Mouse (Mus musculus): ENCODE measurements around the gene Mecom. TPM values are rescaled to one million over a fixed set of nuclear protein-coding genes. Genes with fewer than 3 reads are reported as not detected.

Mecom gene
- polyA plus RNA-seq, 1 experiment from 2014 or later = 77.5 TPM

DNA sequence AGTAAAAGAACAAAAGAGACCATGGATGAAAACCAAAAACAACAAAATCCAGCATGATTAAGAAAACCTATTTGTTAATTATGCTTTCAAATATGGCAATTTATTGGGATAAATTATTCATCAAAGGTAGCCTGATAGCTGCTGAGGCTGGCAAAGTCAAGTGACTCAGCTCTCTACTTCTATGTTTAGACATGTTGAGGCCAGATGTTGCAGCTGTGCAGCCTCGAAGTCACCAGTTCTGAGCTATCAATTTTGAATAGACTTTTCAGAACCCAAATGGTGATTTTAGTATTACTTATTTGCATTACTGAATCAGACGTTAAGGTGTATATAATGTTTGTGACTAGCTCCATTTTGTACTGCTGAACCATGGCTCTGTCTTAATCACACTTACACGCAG lies 588.8 kb downstream of the Mecom start:
- H3K9ac ChIP-seq = no peak overlapping the region
- no peak overlapping the region for H3K4me2 ChIP-seq
- no peak overlapping the region for H3K4me3 ChIP-seq (ENCODE audit: low read depth, low read length)
- H3K9me3 ChIP-seq (ENCODE audit: low read depth, low read length) = no peaks in the 10 kb centered on the region
- 60% methylated on average over 3 of the region's 3 CpGs for WGBS
- H3K27ac ChIP-seq (ENCODE audit: low read depth) = no peak overlapping the region
- H3K36me3 ChIP-seq (ENCODE audit: insufficient read depth) = peaks cover 36% of the 10 kb centered on the region
- no peaks in the 10 kb centered on the region for H3K27me3 ChIP-seq (ENCODE audit: insufficient read depth, low read length)
- peaks cover 4% of the 10 kb centered on the region; the same call in 1 of the 2 replicates for H3K4me1 ChIP-seq (ENCODE audit: insufficient read depth)
- TF ChIP-seq CTCF (IDR thresholded peaks at IDR 0.05; ENCODE audit: low read depth) = no peak
- ATAC-seq (ENCODE audit: insufficient read depth) = no peak
- DNase-seq = no peak

DNA sequence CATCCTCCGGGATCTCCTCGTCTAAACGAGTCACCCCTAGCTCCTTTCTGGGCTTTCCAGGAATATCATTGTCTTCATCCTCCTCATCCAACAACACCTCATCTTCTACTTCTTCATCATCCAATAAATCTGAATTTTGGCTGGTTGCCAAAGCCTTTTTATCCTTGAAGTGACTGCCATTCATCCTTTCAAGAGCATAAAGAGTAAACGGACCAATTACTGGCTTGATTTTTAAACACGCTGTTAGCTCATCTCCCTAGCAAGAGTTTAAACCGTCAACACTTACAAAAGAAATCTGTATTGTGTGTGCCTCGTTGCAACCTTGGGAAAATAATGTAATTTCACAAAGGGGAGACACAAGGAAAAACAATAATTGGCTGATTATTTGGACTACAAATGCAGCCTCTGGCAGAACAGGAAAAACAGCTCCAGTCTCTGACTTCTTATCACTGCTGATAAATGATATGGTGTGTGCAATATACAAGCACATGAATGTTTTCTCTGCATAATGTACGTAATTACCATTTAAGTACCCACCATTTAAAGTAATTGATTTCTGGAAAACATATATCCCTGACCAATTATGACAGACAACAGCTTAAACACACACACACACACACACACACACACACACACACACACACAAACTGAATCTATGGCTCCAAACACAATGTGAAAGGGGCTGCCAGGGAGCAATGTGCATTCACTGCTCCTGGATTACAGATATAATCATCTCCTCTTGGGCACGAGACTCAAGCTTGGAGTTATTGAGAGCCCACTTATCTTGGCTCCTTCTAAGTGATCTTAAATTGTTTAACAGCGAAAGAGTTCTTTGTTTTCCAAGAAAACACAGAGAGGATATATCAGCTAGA lies 590.2 kb downstream of the Mecom start:
- H3K36me3 ChIP-seq (ENCODE audit: insufficient read depth) = peaks cover 36% of the 10 kb centered on the region
- H3K27ac ChIP-seq (ENCODE audit: low read depth) = peak overlapping the region; percentile 36; the same call in 1 of the 2 replicates
- no peaks in the 10 kb centered on the region for H3K9me3 ChIP-seq (ENCODE audit: low read depth, low read length)
- peak; percentile 60 for ATAC-seq (ENCODE audit: insufficient read depth)
- peak; percentile 77 for DNase-seq
- 39% methylated on average over 10 of the region's 10 CpGs for WGBS
- H3K9ac ChIP-seq = no peak overlapping the region
- no peak overlapping the region for H3K4me3 ChIP-seq (ENCODE audit: low read depth, low read length)
- no peaks in the 10 kb centered on the region for H3K27me3 ChIP-seq (ENCODE audit: insufficient read depth, low read length)
- no peak for TF ChIP-seq CTCF (IDR thresholded peaks at IDR 0.05; ENCODE audit: low read depth)
- 0 out of 2 replicates have a peak, but pooled peaks cover 4% of the 10 kb centered on the region for H3K4me1 ChIP-seq (ENCODE audit: insufficient read depth)
- peak overlapping the region; percentile 4; the same call in 1 of the 2 replicates for H3K4me2 ChIP-seq

DNA sequence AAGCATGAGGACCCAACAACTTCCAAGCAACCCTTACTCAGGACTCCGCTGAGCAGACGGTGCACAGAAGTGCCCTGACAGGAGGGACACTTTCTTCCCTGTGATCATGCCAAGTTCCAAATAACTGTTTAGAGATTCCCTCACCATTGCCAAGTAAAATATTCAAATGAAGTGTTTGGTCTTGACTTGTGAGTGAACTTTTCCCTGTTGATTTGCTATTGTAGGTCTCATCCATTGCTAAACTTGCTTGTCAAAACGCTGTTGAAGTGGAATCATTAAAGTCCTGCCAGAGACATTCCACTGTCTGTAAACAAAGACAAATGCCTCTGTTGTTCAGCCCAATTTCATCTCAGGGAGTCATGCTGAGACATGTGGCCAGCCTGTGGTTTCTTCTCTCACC lies 594.5 kb downstream of the Mecom start:
- peak; percentile 62 for ATAC-seq (ENCODE audit: insufficient read depth)

DNA sequence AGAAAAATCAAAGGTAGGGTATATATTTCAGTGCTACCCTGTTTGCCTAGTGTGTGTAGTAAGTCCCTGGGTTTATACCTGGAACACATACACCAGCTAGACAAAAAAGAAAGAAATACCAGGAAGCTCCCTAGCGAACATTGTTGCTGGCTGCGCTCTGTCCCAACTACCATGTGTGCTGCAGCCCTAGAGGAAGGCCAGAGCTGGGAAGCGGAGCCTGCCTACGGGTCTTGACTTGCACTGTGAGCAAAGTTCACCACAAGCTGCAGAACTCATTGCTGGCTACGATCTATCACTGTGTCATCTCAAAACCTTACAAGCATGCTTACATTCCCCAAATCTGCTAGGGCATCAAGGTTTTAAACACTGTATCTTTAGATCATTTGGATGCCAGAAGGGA lies 597.0 kb downstream of the Mecom start:
- H3K36me3 ChIP-seq (ENCODE audit: insufficient read depth) = peaks cover 16% of the 10 kb centered on the region
- 78% methylated on average over 5 of the region's 5 CpGs for WGBS
- H3K27ac ChIP-seq (ENCODE audit: low read depth) = no peak overlapping the region
- H3K4me1 ChIP-seq (ENCODE audit: insufficient read depth) = no peaks in the 10 kb centered on the region
- no peak overlapping the region for H3K4me3 ChIP-seq (ENCODE audit: low read depth, low read length)
- DNase-seq (no peak), ATAC-seq (ENCODE audit: insufficient read depth) (no peak)
- H3K4me2 ChIP-seq = no peak overlapping the region
- no peaks in the 10 kb centered on the region for H3K27me3 ChIP-seq (ENCODE audit: insufficient read depth, low read length)
- TF ChIP-seq CTCF (IDR thresholded peaks at IDR 0.05; ENCODE audit: low read depth) = no peak
- H3K9me3 ChIP-seq (ENCODE audit: low read depth, low read length) = no peaks in the 10 kb centered on the region
- no peak overlapping the region for H3K9ac ChIP-seq

More for the DNA sequence above, 594.5 kb downstream of the Mecom start:
- H3K4me3 ChIP-seq (ENCODE audit: low read depth, low read length) = no peak overlapping the region
- no peak overlapping the region for H3K4me2 ChIP-seq
- peaks cover 30% of the 10 kb centered on the region for H3K36me3 ChIP-seq (ENCODE audit: insufficient read depth)
- no peaks in the 10 kb centered on the region for H3K27me3 ChIP-seq (ENCODE audit: insufficient read depth, low read length)
- 36% methylated on average over 3 of the region's 3 CpGs for WGBS
- no peak for TF ChIP-seq CTCF (IDR thresholded peaks at IDR 0.05; ENCODE audit: low read depth)
- H3K27ac ChIP-seq (ENCODE audit: low read depth) = no peak overlapping the region
- H3K4me1 ChIP-seq (ENCODE audit: insufficient read depth) = 0 out of 2 replicates have a peak, but pooled peaks cover 4% of the 10 kb centered on the region
- H3K9me3 ChIP-seq (ENCODE audit: low read depth, low read length) = no peaks in the 10 kb centered on the region
- DNase-seq = peak; percentile 74
- H3K9ac ChIP-seq = no peak overlapping the region

DNA sequence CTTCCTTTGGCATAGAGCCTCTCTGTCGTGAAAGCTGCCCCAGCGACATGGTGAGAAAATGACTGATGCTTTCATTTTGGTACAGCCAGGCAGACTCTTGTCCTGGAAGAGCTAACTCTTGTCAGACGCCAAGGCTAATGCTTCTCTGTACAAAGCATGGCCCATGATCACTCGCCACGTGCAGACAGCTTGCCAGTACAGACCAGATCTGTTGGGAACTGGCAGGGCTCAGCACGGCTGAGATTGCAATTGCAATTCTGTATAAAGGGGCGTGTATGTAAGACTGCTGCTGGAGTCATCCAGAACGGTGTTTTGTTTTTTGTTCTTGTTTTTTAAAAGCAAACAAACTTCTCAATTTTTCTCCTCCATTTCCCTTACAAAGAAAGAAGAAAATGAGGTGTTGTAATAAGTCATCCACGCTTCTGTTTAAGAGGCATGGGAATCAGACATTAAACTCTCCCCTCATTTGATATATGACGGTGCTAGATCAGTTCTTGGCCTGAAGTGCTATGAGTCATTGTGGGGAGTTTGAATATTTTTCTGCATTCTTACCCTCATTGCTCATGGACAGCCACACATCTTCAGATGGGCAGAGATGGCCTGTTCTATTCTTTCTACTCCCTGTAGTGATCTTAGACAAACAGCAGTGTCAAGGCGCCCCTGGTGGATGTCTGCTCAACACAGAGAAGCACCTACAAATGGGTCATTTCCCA lies 644.1 kb downstream of the Mecom start:
- peak; percentile 36 for TF ChIP-seq CTCF (IDR thresholded peaks at IDR 0.05; ENCODE audit: low read depth)
- peak overlapping the region; percentile 46; the same call in 1 of the 2 replicates for H3K27ac ChIP-seq (ENCODE audit: low read depth)
- no peak overlapping the region for H3K9ac ChIP-seq
- DNase-seq (peak; percentile 66), ATAC-seq (ENCODE audit: insufficient read depth) (peak; percentile 85)
- no peaks in the 10 kb centered on the region for H3K27me3 ChIP-seq (ENCODE audit: insufficient read depth, low read length)
- H3K9me3 ChIP-seq (ENCODE audit: low read depth, low read length) = no peaks in the 10 kb centered on the region
- H3K4me1 ChIP-seq (ENCODE audit: insufficient read depth) = no peaks in the 10 kb centered on the region
- 44% methylated on average over 11 of the region's 11 CpGs for WGBS
- H3K4me2 ChIP-seq = no peak overlapping the region
- H3K4me3 ChIP-seq (ENCODE audit: low read depth, low read length) = no peak overlapping the region
- no peaks in the 10 kb centered on the region for H3K36me3 ChIP-seq (ENCODE audit: insufficient read depth)

Other genes with a start within 250 kb of the Mecom start
- gene Actrt3, start 51.9 kb upstream of the Mecom start, polyA plus RNA-seq (2014; fragmentation: Nextera tagmentation; extraction: Ambion mirVana) = not detected in 2 replicates
- gene Mynn, start 54.1 kb upstream of the Mecom start, polyA plus RNA-seq (2014; fragmentation: Nextera tagmentation; extraction: Ambion mirVana) = 30.7 and 35.9 TPM in 2 replicates
- not detected in 2 replicates for gene Lrriq4, start 96.5 kb upstream of the Mecom start, polyA plus RNA-seq (2014; fragmentation: Nextera tagmentation; extraction: Ambion mirVana)
- gene Lrrc34, start 99.9 kb upstream of the Mecom start, polyA plus RNA-seq (2014; fragmentation: Nextera tagmentation; extraction: Ambion mirVana) = 1.7 and 1.9 TPM in 2 replicates
- gene Lrrc31, start 151.8 kb upstream of the Mecom start, polyA plus RNA-seq (2014; fragmentation: Nextera tagmentation; extraction: Ambion mirVana) = not detected in 2 replicates
- not detected in 2 replicates for gene Samd7, start 198.3 kb upstream of the Mecom start, polyA plus RNA-seq (2014; fragmentation: Nextera tagmentation; extraction: Ambion mirVana)
- 76.4 and 94.7 TPM in 2 replicates for gene Sec62, start 244.9 kb upstream of the Mecom start, polyA plus RNA-seq (2014; fragmentation: Nextera tagmentation; extraction: Ambion mirVana)